Mouse (Mus musculus): ENCODE measurements at regions not wholly inside any gene's neighbourhood (a gene's known extent, or its start where the extent isn't known, plus 50 kb on each side); places are given as distances from the start of the nearest gene placed in this dataset.

DNA sequence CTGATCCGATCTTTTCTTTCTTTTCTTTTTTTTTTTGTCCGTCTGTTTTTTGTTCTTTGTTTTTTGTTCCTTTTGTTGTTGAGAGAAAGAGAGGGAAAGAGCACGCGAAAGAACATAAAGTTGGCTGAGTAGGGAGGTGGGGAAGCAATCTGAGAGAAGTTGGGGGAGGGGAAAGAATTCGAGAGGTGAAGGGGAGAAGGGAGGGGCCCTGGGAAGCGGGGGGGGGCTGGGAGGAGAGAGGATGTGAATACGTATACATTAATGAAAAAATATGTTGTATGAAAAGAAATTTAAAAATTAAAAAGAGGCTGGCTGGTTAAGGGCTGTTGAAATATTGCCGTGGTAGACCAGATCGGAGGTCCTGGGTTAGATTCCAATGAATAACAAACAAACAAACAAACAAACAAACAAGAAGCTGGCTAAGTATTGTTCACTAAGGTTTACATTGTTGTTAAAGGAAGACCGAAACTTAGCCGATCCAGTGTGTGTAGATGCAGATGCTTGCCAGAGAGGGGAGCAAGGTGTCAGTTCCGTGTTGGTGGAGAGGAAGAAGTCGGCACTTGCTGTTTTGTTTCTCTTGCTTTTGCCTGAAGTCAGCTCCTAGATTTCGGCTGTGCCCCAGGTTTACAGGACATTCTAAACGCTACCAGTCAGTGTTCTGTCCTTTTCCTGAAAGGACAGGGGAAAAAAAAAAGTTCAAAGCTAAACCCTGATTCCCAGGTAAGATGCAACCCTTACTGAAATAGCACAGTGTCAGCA, 129.1 kb upstream of the Tex13c2 start:
- H3K4me1 ChIP-seq (ENCODE audit: control insufficient read depth, insufficient read depth, low read length): no peaks in the 10 kb centered on the region; the same call in 1 of the 2 replicates
- no peaks in the 10 kb centered on the region for H3K9me3 ChIP-seq (replicated peaks; ENCODE audit: control insufficient read depth, low read length, poor library complexity, severe bottlenecking)
- H3K36me3 ChIP-seq (ENCODE audit: control insufficient read depth, insufficient read depth, low read length): no peaks in the 10 kb centered on the region
- H3K9ac ChIP-seq (ENCODE audit: low read depth, low read length): 0 out of 2 replicates have a peak overlapping the region, but pooled peaks have one; percentile 34
- WGBS: 11% methylated on average over 14 of the region's 15 CpGs
- ATAC-seq: peak; percentile 68; the same call in 1 of the 2 replicates
- no peaks in the 10 kb centered on the region for H3K27me3 ChIP-seq (ENCODE audit: control insufficient read depth, insufficient read depth, low read depth, low read length)
- peak overlapping the region; percentile 17 for H3K4me3 ChIP-seq (ENCODE audit: low read depth, low read length)
- H3K4me2 ChIP-seq (ENCODE audit: low read length): peak overlapping the region; percentile 47
- peak overlapping the region; percentile 71 for H3K27ac ChIP-seq (ENCODE audit: low read length)

DNA sequence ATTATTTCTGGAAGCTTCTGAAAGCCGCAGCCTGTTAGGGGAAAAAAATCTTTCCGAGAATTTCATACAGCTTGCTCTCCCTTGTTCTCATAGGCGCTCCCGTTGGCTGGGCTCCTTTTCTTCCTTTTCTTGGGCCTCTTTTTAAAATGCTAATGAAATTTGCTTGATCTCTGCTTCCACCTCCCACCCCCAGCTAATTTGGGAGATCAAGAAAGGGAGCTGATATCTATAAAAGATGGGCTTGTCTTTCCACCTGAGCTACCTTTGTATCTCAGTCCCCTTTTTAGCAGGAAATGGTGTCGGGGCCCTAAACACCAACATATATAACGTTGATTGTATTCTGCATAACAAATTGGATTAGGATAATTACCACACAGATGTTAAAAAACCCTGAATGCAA, 128.5 kb upstream of the Tex13c2 start:
- H3K36me3 ChIP-seq (ENCODE audit: control insufficient read depth, insufficient read depth, low read length): no peaks in the 10 kb centered on the region

DNA sequence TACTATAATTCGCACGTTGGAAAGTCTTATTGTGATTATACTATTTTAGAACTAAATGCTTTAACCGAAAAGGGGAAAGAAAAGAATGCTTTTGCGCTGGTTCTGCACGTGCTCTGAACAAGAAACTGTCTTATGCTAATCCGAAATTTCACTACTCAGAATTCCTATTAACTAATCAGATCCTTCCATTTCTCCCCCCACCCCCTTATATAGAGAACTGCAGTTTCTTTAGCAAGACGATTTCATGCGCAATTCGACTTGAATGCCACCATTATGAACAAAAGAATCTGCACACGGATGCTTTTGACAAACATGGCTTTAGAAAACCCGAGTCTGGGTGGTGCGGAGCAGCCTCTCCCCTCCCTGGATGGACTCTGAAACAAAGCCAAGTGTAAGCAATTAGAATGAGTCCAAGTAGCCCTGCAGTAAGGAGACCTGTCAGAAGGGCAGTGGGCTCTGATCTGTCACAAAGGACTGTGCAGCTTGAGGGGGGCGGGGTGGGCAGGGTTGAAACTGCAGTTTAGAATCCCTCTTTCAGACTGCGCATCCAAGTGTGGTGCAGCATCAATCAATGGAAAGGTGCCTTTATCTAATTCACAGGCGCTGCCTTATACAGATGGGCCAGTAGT, 128.0 kb upstream of the Tex13c2 start:
- Histone ChIP-seq H3K9ac (ENCODE audit: low read depth, low read length) (peak overlapping the region; percentile 27; the same call in 1 of the 2 replicates), H3K9me3 (replicated peaks; ENCODE audit: control insufficient read depth, low read length, poor library complexity, severe bottlenecking) (no peaks in the 10 kb centered on the region), H3K27me3 (ENCODE audit: control insufficient read depth, insufficient read depth, low read depth, low read length) (no peaks in the 10 kb centered on the region), H3K4me2 (ENCODE audit: low read length) (peak overlapping the region; percentile 47), H3K27ac (ENCODE audit: low read length) (peak overlapping the region; percentile 71), H3K36me3 (ENCODE audit: control insufficient read depth, insufficient read depth, low read length) (no peaks in the 10 kb centered on the region), H3K4me1 (ENCODE audit: control insufficient read depth, insufficient read depth, low read length) (no peaks in the 10 kb centered on the region; the same call in 1 of the 2 replicates), H3K4me3 (ENCODE audit: low read depth, low read length) (no peak overlapping the region)
- WGBS: 20% methylated on average over 15 of the region's 15 CpGs
- peak; percentile 87 for ATAC-seq

More for the DNA sequence above, 128.5 kb upstream of the Tex13c2 start:
- peak overlapping the region; percentile 14; the same call in 1 of the 2 replicates for H3K4me3 ChIP-seq (ENCODE audit: low read depth, low read length)
- 23% methylated on average over 6 of the region's 6 CpGs for WGBS
- no peaks in the 10 kb centered on the region for H3K27me3 ChIP-seq (ENCODE audit: control insufficient read depth, insufficient read depth, low read depth, low read length)
- no peaks in the 10 kb centered on the region for H3K9me3 ChIP-seq (replicated peaks; ENCODE audit: control insufficient read depth, low read length, poor library complexity, severe bottlenecking)
- H3K4me2 ChIP-seq (ENCODE audit: low read length): peak overlapping the region; percentile 47
- H3K4me1 ChIP-seq (ENCODE audit: control insufficient read depth, insufficient read depth, low read length): no peaks in the 10 kb centered on the region; the same call in 1 of the 2 replicates
- ATAC-seq: peak; percentile 49; the same call in 1 of the 2 replicates
- 0 out of 2 replicates have a peak overlapping the region, but pooled peaks have one; percentile 38 for H3K9ac ChIP-seq (ENCODE audit: low read depth, low read length)
- H3K27ac ChIP-seq (ENCODE audit: low read length): peak overlapping the region; percentile 71

DNA sequence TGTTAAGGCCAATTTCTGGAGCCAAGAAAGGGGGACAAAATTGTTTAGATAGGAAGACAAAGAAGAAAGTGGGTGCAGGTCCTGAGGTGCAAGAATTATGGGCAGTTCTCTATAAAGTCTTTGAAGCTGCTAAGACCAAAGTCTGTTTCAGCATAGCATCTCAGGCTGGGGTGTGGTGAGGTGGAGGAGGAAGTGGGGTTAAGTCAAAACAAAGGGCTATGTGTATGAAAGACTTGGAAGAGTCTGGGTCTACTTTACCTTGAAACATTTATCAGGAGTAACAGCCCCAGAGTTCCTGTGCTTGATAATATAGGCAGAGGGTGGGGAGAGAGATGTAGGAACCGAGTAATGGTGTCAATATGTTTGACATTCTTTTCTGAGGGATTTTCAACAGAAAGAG, 125.4 kb upstream of the Tex13c2 start:
- H3K9me3 ChIP-seq (replicated peaks; ENCODE audit: control insufficient read depth, low read length, poor library complexity, severe bottlenecking): no peaks in the 10 kb centered on the region
- H3K27ac ChIP-seq (ENCODE audit: low read length): no peak overlapping the region
- no peaks in the 10 kb centered on the region for H3K36me3 ChIP-seq (ENCODE audit: control insufficient read depth, insufficient read depth, low read length)
- H3K4me1 ChIP-seq (ENCODE audit: control insufficient read depth, insufficient read depth, low read length): no peaks in the 10 kb centered on the region; the same call in 1 of the 2 replicates
- H3K9ac ChIP-seq (ENCODE audit: low read depth, low read length): no peak overlapping the region
- no peak overlapping the region for H3K4me2 ChIP-seq (ENCODE audit: low read length)
- 88% methylated on average over 1 of the region's 1 CpGs for WGBS
- no peak for ATAC-seq
- no peaks in the 10 kb centered on the region for H3K27me3 ChIP-seq (ENCODE audit: control insufficient read depth, insufficient read depth, low read depth, low read length)
- H3K4me3 ChIP-seq (ENCODE audit: low read depth, low read length): no peak overlapping the region

DNA sequence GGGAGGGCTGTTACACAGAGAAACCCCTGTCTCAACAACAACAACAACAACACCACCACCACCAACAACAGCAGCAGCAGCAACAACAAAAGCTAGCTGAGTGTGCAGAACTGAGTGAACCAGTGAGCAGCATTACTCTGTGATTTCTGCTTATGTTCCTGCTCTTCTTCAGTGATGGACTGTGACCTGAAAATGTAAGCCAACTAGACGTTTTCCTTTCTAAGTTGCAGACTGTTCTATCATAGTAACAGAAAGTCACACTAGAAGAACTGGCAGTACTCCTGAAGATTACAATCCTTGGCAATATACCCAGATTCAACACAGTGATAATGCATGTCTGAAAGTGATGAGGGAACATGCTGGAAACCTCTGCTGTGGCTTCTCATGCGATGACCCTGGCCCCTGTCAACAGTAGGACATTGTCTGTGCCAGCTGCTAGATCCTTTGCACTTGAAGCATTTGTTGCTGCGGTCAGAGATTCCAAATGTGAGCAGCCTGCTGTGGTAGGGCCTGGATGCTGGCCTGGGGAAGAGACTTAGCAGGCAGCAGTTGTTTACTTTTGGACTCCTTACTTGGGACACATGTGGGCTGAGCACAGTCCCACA, 115.6 kb upstream of the Tex13c2 start:
- 64% methylated on average over 3 of the region's 3 CpGs for WGBS
- H3K4me2 ChIP-seq (ENCODE audit: low read length): no peak overlapping the region
- no peaks in the 10 kb centered on the region for H3K36me3 ChIP-seq (ENCODE audit: control insufficient read depth, insufficient read depth, low read length)
- H3K27ac ChIP-seq (ENCODE audit: low read length): no peak overlapping the region
- H3K9ac ChIP-seq (ENCODE audit: low read depth, low read length): no peak overlapping the region
- no peaks in the 10 kb centered on the region for H3K4me1 ChIP-seq (ENCODE audit: control insufficient read depth, insufficient read depth, low read length)
- H3K27me3 ChIP-seq (ENCODE audit: control insufficient read depth, insufficient read depth, low read depth, low read length): no peaks in the 10 kb centered on the region
- no peak for ATAC-seq
- no peaks in the 10 kb centered on the region for H3K9me3 ChIP-seq (replicated peaks; ENCODE audit: control insufficient read depth, low read length, poor library complexity, severe bottlenecking)
- no peak overlapping the region for H3K4me3 ChIP-seq (ENCODE audit: low read depth, low read length)

DNA sequence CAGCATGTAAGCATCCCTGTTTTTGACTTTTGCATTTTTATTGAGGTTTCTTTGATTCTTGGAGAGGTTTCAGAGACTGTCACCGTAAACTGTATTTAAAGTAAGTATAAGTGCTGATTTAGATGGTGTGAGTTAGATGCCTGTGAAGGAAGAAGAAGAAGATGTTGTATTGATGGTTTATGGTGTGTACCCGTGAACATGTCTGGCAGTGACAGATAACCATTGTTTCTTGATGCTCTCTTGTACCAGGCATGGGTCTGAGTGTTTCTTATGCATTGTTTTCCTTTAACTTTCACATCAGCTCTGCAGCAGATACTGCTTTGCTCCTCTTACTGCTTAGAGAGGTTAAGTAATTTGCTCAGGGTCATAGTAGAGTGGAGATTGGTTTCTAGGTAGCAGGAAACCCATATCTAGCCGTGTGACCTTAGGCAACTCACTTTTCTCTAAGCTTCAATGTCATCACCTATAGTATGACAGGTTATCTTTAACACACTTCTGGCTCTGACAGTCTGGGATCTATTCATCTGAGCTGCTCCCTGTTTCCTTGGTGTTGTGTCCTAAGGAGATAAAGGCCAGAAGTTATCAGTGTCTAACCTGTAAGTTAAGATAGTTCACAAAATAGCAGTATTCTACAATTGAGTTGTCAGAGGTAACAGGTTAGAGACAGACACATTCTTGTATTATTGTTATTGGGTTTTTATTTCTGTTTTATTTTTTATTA, 95.5 kb upstream of the Tex13c2 start:
- no peaks in the 10 kb centered on the region for H3K4me1 ChIP-seq (ENCODE audit: control insufficient read depth, insufficient read depth, low read length)
- H3K4me2 ChIP-seq (ENCODE audit: low read length): no peak overlapping the region
- H3K9me3 ChIP-seq (replicated peaks; ENCODE audit: control insufficient read depth, low read length, poor library complexity, severe bottlenecking): no peaks in the 10 kb centered on the region
- H3K9ac ChIP-seq (ENCODE audit: low read depth, low read length): no peak overlapping the region
- no peaks in the 10 kb centered on the region for H3K36me3 ChIP-seq (ENCODE audit: control insufficient read depth, insufficient read depth, low read length)
- WGBS: 79% methylated on average over 3 of the region's 3 CpGs
- H3K27ac ChIP-seq (ENCODE audit: low read length): no peak overlapping the region
- ATAC-seq: no peak
- no peaks in the 10 kb centered on the region for H3K27me3 ChIP-seq (ENCODE audit: control insufficient read depth, insufficient read depth, low read depth, low read length)
- H3K4me3 ChIP-seq (ENCODE audit: low read depth, low read length): no peak overlapping the region

DNA sequence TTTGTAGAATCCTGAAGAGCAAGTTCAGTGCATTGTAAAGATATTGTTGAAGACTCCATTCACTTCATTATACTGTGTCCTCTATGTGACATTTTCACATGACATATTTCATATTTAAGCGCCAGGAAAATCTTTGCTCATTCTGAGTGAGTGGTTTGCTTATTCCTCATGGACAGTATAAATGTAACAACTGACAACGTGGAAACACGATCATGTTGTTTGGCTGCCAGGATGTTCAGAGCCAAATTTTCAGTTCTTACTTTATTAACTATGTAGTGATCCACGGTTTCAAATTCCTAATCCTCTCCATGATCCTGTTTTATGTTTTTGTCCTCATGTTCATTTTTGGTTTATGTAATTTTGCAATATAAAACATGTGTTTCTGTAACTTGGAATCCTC, 93.0 kb upstream of the Tex13c2 start:
- Histone ChIP-seq H3K27ac (ENCODE audit: low read length) (no peak overlapping the region), H3K4me1 (ENCODE audit: control insufficient read depth, insufficient read depth, low read length) (no peaks in the 10 kb centered on the region), H3K27me3 (ENCODE audit: control insufficient read depth, insufficient read depth, low read depth, low read length) (no peaks in the 10 kb centered on the region), H3K36me3 (ENCODE audit: control insufficient read depth, insufficient read depth, low read length) (no peaks in the 10 kb centered on the region), H3K4me3 (ENCODE audit: low read depth, low read length) (no peak overlapping the region), H3K4me2 (ENCODE audit: low read length) (no peak overlapping the region), H3K9ac (ENCODE audit: low read depth, low read length) (no peak overlapping the region), H3K9me3 (replicated peaks; ENCODE audit: control insufficient read depth, low read length, poor library complexity, severe bottlenecking) (no peaks in the 10 kb centered on the region)
- ATAC-seq: no peak
- WGBS: 81% methylated on average over 4 of the region's 4 CpGs

DNA sequence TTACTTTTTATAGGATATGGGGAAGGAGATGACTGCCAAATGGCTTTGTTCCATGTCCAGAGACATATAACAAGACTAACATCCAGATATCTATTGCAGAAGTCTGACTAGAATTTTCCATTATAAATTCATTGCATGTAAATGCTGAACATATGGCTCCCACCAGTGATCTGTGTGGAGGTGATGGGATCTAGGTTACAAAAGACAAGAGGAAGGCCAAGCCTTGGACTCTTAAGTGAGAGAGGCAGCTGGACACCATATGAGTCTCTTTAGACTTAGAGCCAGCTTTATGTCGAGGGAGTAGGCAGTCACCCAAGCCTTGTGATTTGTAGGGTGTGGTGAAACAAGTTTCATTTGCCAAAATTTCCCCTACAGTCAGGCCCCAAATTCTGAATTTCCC, 90.7 kb upstream of the Tex13c2 start:
- Histone ChIP-seq H3K4me2 (ENCODE audit: low read length) (no peak overlapping the region), H3K27ac (ENCODE audit: low read length) (no peak overlapping the region), H3K4me3 (ENCODE audit: low read depth, low read length) (no peak overlapping the region), H3K9me3 (replicated peaks; ENCODE audit: control insufficient read depth, low read length, poor library complexity, severe bottlenecking) (no peaks in the 10 kb centered on the region), H3K36me3 (ENCODE audit: control insufficient read depth, insufficient read depth, low read length) (no peaks in the 10 kb centered on the region), H3K9ac (ENCODE audit: low read depth, low read length) (no peak overlapping the region), H3K4me1 (ENCODE audit: control insufficient read depth, insufficient read depth, low read length) (no peaks in the 10 kb centered on the region), H3K27me3 (ENCODE audit: control insufficient read depth, insufficient read depth, low read depth, low read length) (no peaks in the 10 kb centered on the region)
- no peak for ATAC-seq
- 74% methylated on average over 1 of the region's 1 CpGs for WGBS

All from midbrain, embryonic 16.5 days (tissue).